In the genomic region with DNA sequence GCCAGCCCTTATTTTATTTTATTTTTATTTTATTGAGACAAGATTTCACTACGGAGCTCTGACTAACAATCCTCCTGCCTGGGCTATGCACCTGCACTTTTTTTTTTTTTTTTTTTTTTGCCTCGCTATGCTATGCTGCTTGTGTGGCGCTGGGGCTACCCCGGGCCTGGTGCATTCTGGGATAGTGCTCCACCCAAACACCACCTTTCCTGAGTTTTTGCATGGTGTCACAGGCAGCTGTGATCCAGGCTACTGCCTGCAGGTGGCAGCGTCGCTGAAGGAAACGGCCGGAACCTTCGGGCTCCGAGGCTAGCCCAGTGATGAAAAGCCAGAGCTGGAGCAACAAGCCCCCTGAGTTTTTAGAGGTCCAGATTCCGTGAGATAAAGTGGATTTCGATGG, we compare ENCODE assay signal across 10 mouse cellular contexts. TPM values are rescaled to one million over a fixed set of nuclear protein-coding genes. Genes with fewer than 3 reads are reported as not detected.
DNase-seq lines count a peak whose midpoint lies in the region; ATAC-seq and TF ChIP-seq lines count a peak whose summit lies in the region.
"Had no signal": no experiment of that assay in that cellular context is flagged by ENCODE, and none has a peak within 500 bp of the region (broad histone marks: within the 10 kb centered on the region; RNA-seq: fewer than 3 reads in every experiment).

No protein-coding gene starts in this region.

- no peak for ATAC-seq in heart, postnatal 0 days (ENCODE audit: insufficient read depth, low read depth)
- peak; percentile 35; the same call in 1 of the 2 replicates for ATAC-seq in liver, embryonic 16.5 days (ENCODE audit: low read depth)

- peak; percentile 71 for DNase-seq in layer of hippocampus, adult 11-12 months (ENCODE audit: low spot score)
- DNase-seq in layer of hippocampus, postnatal 36 days, result no peak
- DNase-seq in ES-CJ7 (ENCODE audit: low read depth, low spot score), result peak; percentile 93
- peak; percentile 58 for DNase-seq in brain, embryonic 14.5 days (ENCODE audit: low read depth)
- peak; percentile 21 for DNase-seq in heart, postnatal 0 days (ENCODE audit: low spot score)
- peak; percentile 42 to 71 for DNase-seq in spleen, postnatal 10 days (ENCODE audit: low spot score in 2 of 2)
- no peak for DNase-seq in gastrocnemius, postnatal 4 days (ENCODE audit: low spot score in 2 of 2)

- 0 out of 2 replicates have a peak, but pooled peaks cover 7% of the 10 kb centered on the region for H3K4me1 ChIP-seq in heart, postnatal 0 days (ENCODE audit: control insufficient read depth, insufficient read depth)
- H3K4me1 ChIP-seq in liver, embryonic 16.5 days (ENCODE audit: control insufficient read depth, low read depth, low read length), result peaks cover 19% of the 10 kb centered on the region

- no peak overlapping the region for H3K4me3 ChIP-seq in heart, postnatal 0 days (ENCODE audit: low read depth, low read length)
- H3K4me3 ChIP-seq in liver, embryonic 16.5 days (ENCODE audit: low read depth, low read length), result no peak overlapping the region
- H3K4me3 ChIP-seq: neural tube, embryonic 13.5 days had no signal

- no peaks in the 10 kb centered on the region for H3K36me3 ChIP-seq in heart, postnatal 0 days (replicated peaks; ENCODE audit: control insufficient read depth, insufficient read depth, low read length)
- H3K36me3 ChIP-seq in liver, embryonic 16.5 days (ENCODE audit: control insufficient read depth, insufficient read depth), result no peaks in the 10 kb centered on the region
- H3K36me3 ChIP-seq: neural tube, embryonic 13.5 days had no signal

- no peaks in the 10 kb centered on the region for H3K9me3 ChIP-seq in heart, postnatal 0 days (replicated peaks; ENCODE audit: control insufficient read depth, low read length)
- H3K9me3 ChIP-seq in liver, embryonic 16.5 days (replicated peaks; ENCODE audit: control insufficient read depth, low read length), result no peaks in the 10 kb centered on the region
- H3K9me3 ChIP-seq: neural tube, embryonic 13.5 days had no signal

- no peak overlapping the region for H3K4me2 ChIP-seq in heart, postnatal 0 days (ENCODE audit: low read depth, low read length)
- H3K4me2 ChIP-seq in liver, embryonic 16.5 days (ENCODE audit: low read depth, low read length), result no peak overlapping the region

- no peak for TF ChIP-seq POLR2A in brain, embryonic 14.5 days (IDR thresholded peaks at IDR 0.05; ENCODE audit: borderline replicate concordance, extremely low read depth, insufficient read depth, insufficient read length, poor library complexity, severe bottlenecking)

- peak; percentile 70 for TF ChIP-seq CTCF in brain, embryonic 14.5 days (IDR thresholded peaks at IDR 0.05; ENCODE audit: borderline replicate concordance, extremely low read depth, insufficient read depth, insufficient read length)
- TF ChIP-seq CTCF in heart, postnatal 0 days (IDR thresholded peaks at IDR 0.05; ENCODE audit: low read depth), result peak; percentile 56

- no peak overlapping the region for H3K9ac ChIP-seq in heart, postnatal 0 days (replicated peaks; ENCODE audit: low read depth, low read length)
- no peak overlapping the region for H3K9ac ChIP-seq in liver, embryonic 16.5 days (ENCODE audit: low read depth, low read length)
- H3K9ac ChIP-seq: neural tube, embryonic 13.5 days had no signal

- 10% methylated on average over 12 of the region's 12 CpGs for WGBS in heart, postnatal 0 days
- WGBS in liver, embryonic 16.5 days (ENCODE audit: insufficient replicate concordance), result 4% methylated on average over 12 of the region's 12 CpGs

- no peak overlapping the region for H3K27ac ChIP-seq in heart, postnatal 0 days (ENCODE audit: low read depth)
- H3K27ac ChIP-seq in liver, embryonic 16.5 days (ENCODE audit: low read length), result no peak overlapping the region
- H3K27ac ChIP-seq: neural tube, embryonic 13.5 days had no signal

- peaks cover 20% of the 10 kb centered on the region; the same call in 1 of the 2 replicates for H3K27me3 ChIP-seq in heart, postnatal 0 days (ENCODE audit: control insufficient read depth, insufficient read depth, low read length)
- peaks cover 4% of the 10 kb centered on the region; the same call in 1 of the 2 replicates for H3K27me3 ChIP-seq in liver, embryonic 16.5 days (ENCODE audit: control insufficient read depth, insufficient read depth, low read depth, low read length)

- TF ChIP-seq EP300 in heart, postnatal 0 days (IDR thresholded peaks at IDR 0.05; ENCODE audit: low read depth), result no peak

RNA-seq across cellular contexts. Expression of a gene that starts 16.0 kb away (rescaled TPM):
- total RNA-seq in layer of hippocampus, postnatal 36 days (2021), result 100 to 1,000 TPM; 161 to 175 TPM
- polyA plus RNA-seq in brain, embryonic 14.5 days (2012; rRNA removed), result 13.3 and 13.6 TPM in 2 replicates
- total RNA-seq in heart, postnatal 0 days (2014; rRNA removed; ENCODE audit: low replicate concordance), result 0.11 and 0.93 TPM in 2 replicates
- 0.64 and 0.85 TPM in 2 replicates for polyA plus RNA-seq in heart, postnatal 0 days (2015; fragmentation: Nextera tagmentation; extraction: Ambion mirVana)
- polyA plus RNA-seq in liver, embryonic 16.5 days (2015; fragmentation: Nextera tagmentation; extraction: Ambion mirVana), result 0.36 and 0.44 TPM in 2 replicates
- 1 to 10 TPM; 1.9 to 2.0 TPM for total RNA-seq in gastrocnemius, postnatal 4 days (2021)

RNA-seq across cellular contexts. Expression of a gene that starts 26.7 kb away (rescaled TPM):
- 10 to 100 TPM; 96.5 to 98.1 TPM for total RNA-seq in layer of hippocampus, postnatal 36 days (2021)
- 41.5 and 66.5 TPM in 2 replicates for polyA plus RNA-seq in brain, embryonic 14.5 days (2012; rRNA removed)
- total RNA-seq in heart, postnatal 0 days (2014; rRNA removed; ENCODE audit: low replicate concordance), result not detected in 2 replicates
- not detected in 2 replicates for polyA plus RNA-seq in heart, postnatal 0 days (2015; fragmentation: Nextera tagmentation; extraction: Ambion mirVana)
- not detected in 2 replicates for polyA plus RNA-seq in liver, embryonic 16.5 days (2015; fragmentation: Nextera tagmentation; extraction: Ambion mirVana)
- under 1 TPM in 1 of 2 experiments, not detected in 1; 0.10 TPM for total RNA-seq in gastrocnemius, postnatal 4 days (2021)
- polyA plus RNA-seq: heart, embryonic 14.5 days had no signal

RNA-seq across cellular contexts. Expression of a gene that starts 38.4 kb away (rescaled TPM):
- total RNA-seq in layer of hippocampus, postnatal 36 days (2021), result 10 to 100 TPM; 69.6 to 71.4 TPM
- polyA plus RNA-seq in brain, embryonic 14.5 days (2012; rRNA removed), result 70.0 and 77.9 TPM in 2 replicates
- 18.7 and 29.3 TPM in 2 replicates for total RNA-seq in heart, postnatal 0 days (2014; rRNA removed; ENCODE audit: low replicate concordance)
- 6.3 and 7.5 TPM in 2 replicates for polyA plus RNA-seq in heart, postnatal 0 days (2015; fragmentation: Nextera tagmentation; extraction: Ambion mirVana)
- 5.5 TPM in 2 replicates for polyA plus RNA-seq in liver, embryonic 16.5 days (2015; fragmentation: Nextera tagmentation; extraction: Ambion mirVana)
- total RNA-seq in gastrocnemius, postnatal 4 days (2021), result 10 to 100 TPM; 11.2 to 11.9 TPM

Comparison
In these comparisons a context has a peak if more than half of its experiments do, and no peak if none do; other contexts are left out.
1. DNase-seq: peak in layer of hippocampus, adult 11-12 months (single experiment), ES-CJ7 (single experiment), brain, embryonic 14.5 days (single experiment), heart, postnatal 0 days (single experiment) and spleen, postnatal 10 days (2 of 2); none in layer of hippocampus, postnatal 36 days (0 of 2) and gastrocnemius, postnatal 4 days (0 of 2).
2. RNA of a gene that starts 16.0 kb away (total RNA-seq): 161 to 175 TPM in layer of hippocampus, postnatal 36 days; 1.9 to 2.0 TPM in gastrocnemius, postnatal 4 days and 0.11 to 0.93 TPM in heart, postnatal 0 days; every median in the first group is over 10 times any median in the second.
3. RNA of a gene that starts 26.7 kb away (total RNA-seq): 96.5 to 98.1 TPM in layer of hippocampus, postnatal 36 days; 0.10 TPM in gastrocnemius, postnatal 4 days and not detected in heart, postnatal 0 days; every median in the first group is over 10 times any median in the second.